Mouse (Mus musculus) skeletal muscle tissue, adult 2 months (tissue): ENCODE measurements around the gene Snrnp25.

Experiments
- DNase-seq: peaks from one replicate; pipeline ENCODE4 v3.0.0-alpha.2; 2012; ENCODE audit warnings: low read depth, low spot score

Gene Snrnp25

GRCm38 (mm10) chr11:32205058-32205873 is at the start of gene Snrnp25:
Gene Snrnp25, plus strand, starts transcription at chr11:32205415.
- DNase-seq = peak; percentile 95

- DNase-seq = no peak
Observed at GRCm38 (mm10) chr11:32156854-32157630, 48.2 kb upstream of the Snrnp25 start.

DNA sequence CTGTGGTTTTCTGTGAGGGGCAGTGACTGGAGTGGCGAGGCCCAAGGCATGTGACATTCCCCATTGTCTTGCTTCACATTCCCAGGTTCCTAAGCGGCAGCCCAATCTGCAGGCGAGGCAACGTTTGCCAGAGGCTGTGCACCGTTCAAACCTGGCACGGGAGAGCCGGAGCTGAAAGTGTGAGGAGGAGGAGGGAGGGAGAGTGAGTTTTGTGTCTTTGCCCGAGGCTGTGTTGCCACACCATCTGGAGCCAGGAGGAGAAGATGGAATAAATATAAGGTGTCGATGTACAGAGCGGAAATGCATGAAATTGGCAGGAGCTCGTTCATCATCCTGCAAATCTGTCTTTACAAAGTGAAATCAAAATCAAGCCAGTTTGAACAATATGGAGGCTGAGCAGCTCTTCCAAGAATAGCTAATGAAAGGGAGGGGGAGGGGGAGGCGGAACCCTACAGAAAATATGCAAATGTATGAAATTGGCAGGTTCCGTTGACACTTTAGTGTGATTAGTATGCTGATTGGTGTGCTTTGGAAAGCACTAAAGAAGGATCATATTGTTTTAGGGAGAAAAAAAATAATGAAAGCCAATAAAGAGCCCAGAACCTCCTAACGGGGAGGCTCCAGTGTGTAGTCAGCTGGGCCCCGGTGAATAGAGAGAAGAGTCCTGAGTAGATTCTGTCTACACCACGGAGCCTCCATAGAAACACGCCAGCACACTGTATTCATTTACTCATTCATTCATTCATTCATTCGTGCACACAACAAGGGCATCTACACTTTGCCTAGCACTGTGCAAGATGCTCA is 47.2 kb upstream of the Snrnp25 start:
- no peak for DNase-seq

GRCm38 (mm10) chr11:32159176-32159575 is 46.0 kb upstream of the Snrnp25 start:
- DNase-seq = no peak

DNA sequence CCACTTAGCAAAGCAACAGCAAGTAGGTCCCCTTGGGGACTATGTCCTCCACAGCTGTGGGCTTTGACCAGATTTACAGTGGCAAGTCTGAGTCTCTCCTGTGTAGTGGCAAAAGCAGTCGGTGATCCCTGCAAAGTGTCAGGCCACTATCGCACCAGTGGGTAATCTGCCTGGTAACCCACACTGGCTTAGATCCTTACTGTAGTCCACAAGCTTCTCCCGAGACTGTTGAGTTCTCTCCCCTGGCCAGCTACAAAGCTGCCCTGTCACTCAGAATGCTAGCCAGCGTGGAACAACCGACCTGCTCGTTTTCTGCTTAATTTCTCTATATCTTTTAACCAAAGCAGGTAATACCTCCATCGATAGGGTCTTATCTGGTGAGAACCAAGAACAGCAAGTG is 44.9 kb upstream of the Snrnp25 start:
- DNase-seq = no peak

DNA sequence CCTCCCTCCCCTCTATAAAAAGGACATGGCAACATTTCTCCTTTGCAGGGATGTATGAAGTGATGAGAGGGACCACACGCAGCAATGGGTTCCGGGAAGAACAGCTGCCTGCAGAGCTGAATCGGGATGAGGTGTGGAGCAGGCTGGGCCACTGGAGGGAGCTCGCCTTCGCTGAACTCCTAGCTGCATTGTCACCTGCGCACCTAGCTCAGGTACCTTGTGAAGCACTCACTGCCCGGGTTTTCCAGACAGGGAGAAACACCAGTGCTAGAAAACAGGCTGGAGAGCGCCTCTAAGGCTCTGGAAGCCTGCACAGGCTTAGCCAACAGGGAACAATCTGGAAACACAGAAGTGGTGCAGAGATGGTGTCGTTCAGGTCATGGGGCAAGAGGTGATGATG is 43.7 kb upstream of the Snrnp25 start:
- DNase-seq = no peak

DNA sequence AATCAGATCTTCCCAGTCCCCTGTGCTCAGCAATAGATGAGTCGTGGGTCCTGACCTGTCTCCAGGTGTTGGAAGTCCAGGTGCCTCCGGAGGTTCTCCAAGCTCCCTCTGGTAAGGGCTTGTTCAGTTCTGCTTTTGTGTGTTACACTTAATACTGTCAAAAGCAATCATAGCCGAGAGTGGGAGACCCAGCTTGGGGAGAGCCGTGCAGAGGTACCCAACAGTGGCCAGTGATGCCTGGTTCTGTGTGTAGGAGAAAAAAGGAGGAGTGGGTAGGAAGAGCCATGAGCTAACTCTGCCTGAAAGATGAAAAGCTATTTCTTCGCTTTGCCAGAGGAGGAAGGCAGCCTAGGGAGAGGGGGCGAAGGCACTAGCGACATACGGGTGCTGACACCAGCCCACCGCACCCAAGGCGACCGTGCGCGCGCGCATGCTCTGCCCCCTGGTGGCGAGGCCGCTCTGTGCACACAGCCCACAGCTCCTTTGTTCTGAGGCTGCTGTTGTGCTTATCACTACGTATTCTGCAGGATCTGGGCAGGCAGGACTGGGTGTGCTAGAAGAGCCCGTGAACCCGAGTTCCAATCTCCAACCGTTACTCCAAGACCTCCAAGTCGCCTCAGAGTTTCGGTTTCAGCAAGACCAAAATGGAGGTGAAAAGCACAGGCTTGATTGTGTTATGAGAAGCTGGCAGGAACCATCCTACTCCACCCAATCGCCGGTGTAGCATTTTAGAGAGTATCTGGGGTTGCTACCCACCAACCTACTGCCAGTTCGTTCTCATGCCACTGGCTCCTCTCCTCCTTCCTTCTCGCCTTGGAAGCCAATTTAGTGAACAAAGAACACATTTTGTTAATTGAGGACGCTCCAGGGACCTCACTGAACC is 43.1 kb upstream of the Snrnp25 start:
- peak; percentile 6 for DNase-seq

- no peak for DNase-seq
Observed at GRCm38 (mm10) chr11:32166683-32167082, 38.5 kb upstream of the Snrnp25 start.

DNA sequence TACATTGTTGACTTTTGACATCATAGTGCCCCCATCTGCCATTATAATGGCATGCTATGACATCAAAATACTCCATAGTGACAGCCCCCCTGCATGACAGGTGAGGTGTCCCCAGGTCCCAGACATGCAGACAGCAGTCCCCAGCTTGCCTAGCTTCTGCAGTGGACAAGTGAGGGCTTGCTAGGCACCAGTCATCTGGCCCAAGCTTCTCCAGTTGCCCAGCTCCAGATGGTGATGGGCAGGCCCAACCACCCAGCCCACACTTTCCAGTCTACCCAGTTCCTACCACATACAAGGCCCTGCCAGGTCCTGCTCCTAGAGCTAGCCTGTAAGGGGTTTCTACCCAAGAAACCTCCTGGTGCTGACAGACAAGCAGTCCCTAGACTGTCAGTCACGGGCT is 26.7 kb upstream of the Snrnp25 start:
- DNase-seq = no peak

GRCm38 (mm10) chr11:32181246-32181645 is 24.0 kb upstream of the Snrnp25 start:
- DNase-seq = no peak

- DNase-seq = peak; percentile 71
Observed at GRCm38 (mm10) chr11:32181973-32182868, 23.0 kb upstream of the Snrnp25 start.

DNA sequence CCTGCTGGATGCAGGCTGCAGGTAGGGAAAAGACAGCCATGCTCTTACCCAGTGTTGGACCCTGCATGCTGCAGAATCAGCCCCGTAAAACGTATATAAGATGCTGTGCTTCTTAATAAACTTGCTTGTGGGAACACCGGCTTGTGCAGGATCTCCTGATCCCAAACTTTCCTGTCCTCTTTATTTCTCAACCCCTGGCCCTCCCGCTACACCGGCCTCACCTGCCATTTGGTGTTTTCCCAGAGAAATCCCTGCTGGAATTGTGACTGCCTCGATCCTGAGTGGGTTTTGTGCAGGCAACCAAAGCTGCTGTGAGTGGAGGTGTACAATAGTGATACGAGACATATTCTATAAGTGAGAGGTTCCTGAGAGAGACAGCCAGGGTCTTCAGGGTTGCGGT is 20.7 kb upstream of the Snrnp25 start:
- DNase-seq = no peak

GRCm38 (mm10) chr11:32186031-32186430 is 19.2 kb upstream of the Snrnp25 start:
- no peak for DNase-seq

DNA sequence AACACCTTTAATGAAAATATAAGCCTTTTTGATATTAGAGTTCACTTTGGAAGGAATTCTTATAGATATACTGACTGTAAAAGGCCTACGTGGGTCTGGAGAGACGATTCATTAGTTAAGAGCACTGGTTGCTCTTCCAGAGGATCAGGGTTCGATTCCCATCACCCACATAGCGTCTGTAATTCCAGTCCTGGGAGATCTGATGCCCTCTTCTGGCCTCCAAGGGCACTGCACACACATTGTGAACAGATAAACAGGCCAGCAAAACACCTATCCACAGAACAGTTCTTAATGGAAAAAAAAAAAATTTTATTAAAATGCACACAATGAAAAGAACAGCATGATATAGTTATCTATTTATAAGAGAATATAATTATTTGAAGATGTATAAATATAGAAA is 18.0 kb upstream of the Snrnp25 start:
- no peak for DNase-seq

GRCm38 (mm10) chr11:32188881-32189280 is 16.3 kb upstream of the Snrnp25 start:
- no peak for DNase-seq

GRCm38 (mm10) chr11:32189434-32189833 is 15.8 kb upstream of the Snrnp25 start:
- no peak for DNase-seq

- no peak for DNase-seq
Observed at GRCm38 (mm10) chr11:32190119-32190518, 15.1 kb upstream of the Snrnp25 start.

DNA sequence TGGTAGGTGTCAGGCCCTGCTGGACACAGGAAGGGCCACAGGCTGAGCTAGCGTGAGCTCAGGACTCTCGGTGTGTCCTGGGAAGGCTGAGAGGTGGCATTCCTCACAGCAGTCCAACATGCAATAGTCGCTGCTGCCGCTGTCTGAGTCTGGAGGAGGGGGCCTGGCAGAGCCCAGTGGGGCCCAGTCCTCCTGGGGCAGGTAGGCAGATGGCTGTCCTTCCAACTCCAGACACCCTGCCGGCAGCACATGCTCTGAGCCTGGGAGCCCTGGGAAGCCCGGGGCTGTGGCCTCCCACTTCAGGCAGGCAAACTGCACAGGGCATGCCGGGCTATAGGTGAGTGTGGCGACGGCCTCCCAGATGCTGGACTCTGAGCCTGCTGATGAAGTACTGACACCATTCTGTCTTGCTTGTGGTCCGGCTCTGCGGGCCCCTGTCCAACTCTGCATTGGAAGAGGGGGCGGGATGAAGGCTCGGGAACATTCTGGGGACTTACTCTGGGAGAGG is 14.6 kb upstream of the Snrnp25 start:
- DNase-seq = no peak

GRCm38 (mm10) chr11:32193156-32193555 is 12.1 kb upstream of the Snrnp25 start:
- DNase-seq = no peak

GRCm38 (mm10) chr11:32194086-32194485 is 11.1 kb upstream of the Snrnp25 start:
- DNase-seq = no peak
